Mouse (Mus musculus): ENCODE data around the gene Tmem132b.

- TF ChIP-seq CTCF (IDR thresholded peaks at IDR 0.05; ENCODE audit: low read depth, low read length): no peak
- no peak for TF ChIP-seq POLR2A (IDR thresholded peaks at IDR 0.05; ENCODE audit: borderline replicate concordance, low read depth, low read length)
Measured at GRCm38 (mm10) chr5:125579153-125579552, 47.6 kb downstream of the Tmem132b start.

All from bone marrow macrophage, adult 2 months (primary cell).